Mouse (Mus musculus) embryonic fibroblast, embryonic 13.5 days (primary cell): ENCODE results near the gene Klhdc2.

ENCODE experiments used
- CTCF ChIP-seq: IDR thresholded peaks from 2 replicates; pipeline ENCODE4 v1.5.1; 2011; ENCODE audit warnings: mild to moderate bottlenecking, control low read depth, low read length, moderate library complexity, borderline replicate concordance; ENCODE audit not compliant: insufficient read depth
- POLR2A ChIP-seq: IDR thresholded peaks from 2 replicates; pipeline ENCODE4 v1.6.1; 2011; ENCODE audit warnings: low read depth, mild to moderate bottlenecking, control low read depth, low read length, moderate library complexity

DNA sequence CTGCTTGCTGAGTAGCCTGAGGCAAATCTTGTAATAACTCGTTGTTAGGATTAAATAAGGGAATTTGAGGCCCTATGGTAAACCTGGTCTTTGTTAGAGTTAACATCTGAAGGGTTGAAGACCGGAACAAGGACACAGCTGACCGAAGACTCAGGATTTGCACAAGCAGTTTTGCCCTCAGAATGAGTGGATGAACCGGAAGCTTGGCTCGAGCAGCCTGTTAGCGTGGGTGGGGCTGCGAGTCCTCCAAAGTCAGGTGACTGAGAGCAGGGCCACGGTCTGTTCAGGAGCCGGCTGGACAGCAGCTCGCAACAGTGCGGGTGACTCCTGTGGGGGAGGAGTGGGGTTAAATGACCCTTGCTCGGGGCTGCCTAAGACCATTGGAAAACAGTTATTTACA, 2.8 kb downstream of the Klhdc2 start:
- no peak for TF ChIP-seq POLR2A
- TF ChIP-seq CTCF, result no peak
